Comparison of ENCODE assay signal across 12 mouse cellular contexts in genomic region chr12:24845344-24845743, GRCm38 (mm10). TPM values are rescaled to one million over a fixed set of nuclear protein-coding genes. Genes with fewer than 3 reads are reported as not detected.
DNase-seq lines count a peak whose midpoint lies in the region; ATAC-seq and TF ChIP-seq lines count a peak whose summit lies in the region.
"Had no signal": no experiment of that assay in that cellular context is flagged by ENCODE, and none has a peak within 500 bp of the region (broad histone marks: within the 10 kb centered on the region; RNA-seq: fewer than 3 reads in every experiment).

No protein-coding gene starts in this region.

- no peak overlapping the region for H3K4me3 ChIP-seq in liver, adult 2 months (ENCODE audit: insufficient read depth, low read depth, low read length)
- H3K4me3 ChIP-seq in CH12.LX (replicated peaks in 1 of 3; ENCODE audit: low read depth in 2 of 3, low read length in 2 of 3, poor library complexity in 1 of 3) = no peak overlapping the region
- no peak overlapping the region for H3K4me3 ChIP-seq in bone marrow, adult 2 months (replicated peaks; ENCODE audit: control insufficient read depth, low read depth, low read length)
- H3K4me3 ChIP-seq in liver, embryonic 14.5 days (ENCODE audit: insufficient read depth in 1 of 2, low read depth in 2 of 2, low read length in 2 of 2) = no peak overlapping the region
- H3K4me3 ChIP-seq: erythroblast, embryonic 14.5 days had no signal

- H3K9me3 ChIP-seq in CH12.LX (replicated peaks; ENCODE audit: low read length) = no peaks in the 10 kb centered on the region
- H3K9me3 ChIP-seq in liver, embryonic 14.5 days (ENCODE audit: control insufficient read depth, low read length) = no peaks in the 10 kb centered on the region

- H3K9ac ChIP-seq in liver, adult 2 months (ENCODE audit: low read depth, low read length) = no peak overlapping the region
- H3K9ac ChIP-seq in CH12.LX (ENCODE audit: insufficient read depth, low read depth) = no peak overlapping the region
- H3K9ac ChIP-seq in liver, embryonic 14.5 days (replicated peaks) = no peak overlapping the region

- H3K4me1 ChIP-seq in liver, adult 2 months (ENCODE audit: control insufficient read depth, insufficient read depth, low read length) = no peaks in the 10 kb centered on the region
- peaks cover 7 to 15% of the 10 kb centered on the region in 2 experiments for H3K4me1 ChIP-seq in CH12.LX (ENCODE audit: control insufficient read depth in 1 of 2, insufficient read depth in 2 of 2)
- no peaks in the 10 kb centered on the region for H3K4me1 ChIP-seq in bone marrow, adult 2 months (ENCODE audit: control insufficient read depth, insufficient read depth, low read length)
- H3K4me1 ChIP-seq in liver, embryonic 14.5 days (replicated peaks; ENCODE audit: control insufficient read depth in 2 of 2, insufficient read depth in 2 of 2, low read length in 1 of 2) = peaks cover 0 to 9% of the 10 kb centered on the region in 2 experiments; a peak in 2 of 4 replicates

- WGBS in liver, adult 2 months = 36% methylated on average over 4 of the region's 4 CpGs
- WGBS in bone marrow, adult 2 months = 72% methylated on average over 4 of the region's 4 CpGs
- 58% methylated on average over 4 of the region's 4 CpGs for WGBS in liver, embryonic 14.5 days (ENCODE audit: insufficient replicate concordance)

- H3K27me3 ChIP-seq in liver, adult 2 months (ENCODE audit: control insufficient read depth, insufficient read depth, low read length) = 0 out of 2 replicates have a peak, but pooled peaks cover 3% of the 10 kb centered on the region
- no peaks in the 10 kb centered on the region for H3K27me3 ChIP-seq in CH12.LX (replicated peaks)
- H3K27me3 ChIP-seq in liver, embryonic 14.5 days (ENCODE audit: control insufficient read depth, insufficient read depth, low read length) = no peaks in the 10 kb centered on the region

- no peak; the same call in 1 of the 2 replicates for TF ChIP-seq RAD21 in CH12.LX (IDR thresholded peaks at IDR 0.05; ENCODE audit: low read depth, low read length)

- dilution Hi-C loops in CH12.LX (cut with MboI; ENCODE audit: extremely low pct_ligation_motif_present, extremely low pct_unique_long_range_greater_than_20kb, low sequenced_read_pairs) = no loop called here

- peak; percentile 29 for TF ChIP-seq CTCF in liver, adult 2 months (IDR thresholded peaks at IDR 0.05; ENCODE audit: low read depth, low read length)
- peak in 1 of 2 experiments; percentile 33; a peak in 2 of 4 replicates for TF ChIP-seq CTCF in CH12.LX (conservative IDR thresholded peaks at IDR 0.05 in 1 of 2, IDR thresholded peaks at IDR 0.05 in 1 of 2; ENCODE audit: low read depth in 2 of 2, low read length in 2 of 2)
- peak; percentile 22; the same call in 1 of the 2 replicates for TF ChIP-seq CTCF in bone marrow, adult 2 months (IDR thresholded peaks at IDR 0.05; ENCODE audit: control insufficient read depth, insufficient read depth, low read length)
- peak; percentile 65 for TF ChIP-seq CTCF in liver, embryonic 14.5 days (IDR thresholded peaks at IDR 0.05; ENCODE audit: low read depth)

- H3K36me3 ChIP-seq in liver, adult 2 months (ENCODE audit: control insufficient read depth, insufficient read depth, low read length) = no peaks in the 10 kb centered on the region
- H3K36me3 ChIP-seq in CH12.LX (replicated peaks in 1 of 2; ENCODE audit: control insufficient read depth in 1 of 2, insufficient read depth in 1 of 2, low read length in 1 of 2) = no peaks in the 10 kb centered on the region
- no peaks in the 10 kb centered on the region for H3K36me3 ChIP-seq in liver, embryonic 14.5 days (replicated peaks; ENCODE audit: control insufficient read depth, insufficient read depth, low read depth)

- in situ Hi-C loops in CH12.LX (cut with MboI; ENCODE audit: low pct_ligation_motif_present, low pct_unique_long_range_greater_than_20kb, low sequenced_read_pairs) = no loop called here

- TF ChIP-seq POLR2A in liver, adult 2 months (IDR thresholded peaks at IDR 0.05; ENCODE audit: extremely low read depth, insufficient read depth, low read length) = no peak
- TF ChIP-seq POLR2A in CH12.LX (IDR thresholded peaks at IDR 0.05; ENCODE audit: low read depth, low read length) = no peak
- TF ChIP-seq POLR2A in bone marrow, adult 2 months (IDR thresholded peaks at IDR 0.05; ENCODE audit: borderline replicate concordance, control insufficient read depth, low read depth, low read length) = no peak

- no peak for TF ChIP-seq EP300 in CH12.LX (IDR thresholded peaks at IDR 0.05; ENCODE audit: low read length)
- TF ChIP-seq EP300 in liver, embryonic 14.5 days (IDR thresholded peaks at IDR 0.05; ENCODE audit: low read depth) = no peak

- H3K4me2 ChIP-seq in CH12.LX (ENCODE audit: insufficient read depth, low read depth, poor library complexity, severe bottlenecking) = no peak overlapping the region
- H3K4me2 ChIP-seq in liver, embryonic 14.5 days (ENCODE audit: low read depth) = no peak overlapping the region

- no peak for DNase-seq in liver, adult 2 months (ENCODE audit: extremely low read depth, low read depth, low spot score)
- no peak for DNase-seq in liver
- DNase-seq in CH12.LX (ENCODE audit: extremely low read depth) = no peak
- DNase-seq in liver, embryonic 14.5 days (ENCODE audit: low read depth in 3 of 3, low spot score in 3 of 3) = no peak
- no peak for DNase-seq in frontal cortex, postnatal 14 days (ENCODE audit: low spot score in 2 of 2)
- DNase-seq in urinary bladder, adult 2 months (ENCODE audit: low spot score) = no peak
- DNase-seq: gastrocnemius, postnatal 25 days; kidney, adult 8-10 months; lung, postnatal 36 days; right cerebral cortex, postnatal 4 days had no signal

- no peaks in the 10 kb centered on the region for H3K79me2 ChIP-seq in liver, adult 2 months (ENCODE audit: control insufficient read depth, insufficient read depth, low read length)
- H3K79me2 ChIP-seq in CH12.LX (replicated peaks; ENCODE audit: control insufficient read depth, extremely low read depth, insufficient read depth, poor library complexity, severe bottlenecking) = no peaks in the 10 kb centered on the region

- ATAC-seq in liver, embryonic 14.5 days (ENCODE audit: insufficient read depth) = no peak

- no peak overlapping the region for H3K27ac ChIP-seq in liver, adult 2 months (replicated peaks; ENCODE audit: insufficient read depth, low read depth, low read length)
- H3K27ac ChIP-seq in CH12.LX (ENCODE audit: insufficient read depth, low read depth) = no peak overlapping the region
- H3K27ac ChIP-seq in bone marrow, adult 2 months (ENCODE audit: control insufficient read depth, insufficient read depth, low read depth, low read length, poor library complexity) = no peak overlapping the region
- no peak overlapping the region for H3K27ac ChIP-seq in liver, embryonic 14.5 days

TF ChIP-seq in CH12.LX, 34 proteins besides CTCF, POLR2A, EP300 and RAD21:
- TF ChIP-seq IRF4 (IDR thresholded peaks at IDR 0.05; ENCODE audit: low read depth, low read length) = no peak
- no peak for TF ChIP-seq JUN (IDR thresholded peaks at IDR 0.05; ENCODE audit: insufficient read depth, low read depth, low read length)
- peak; percentile 22 for TF ChIP-seq SMC3 (IDR thresholded peaks at IDR 0.05; ENCODE audit: low read depth, low read length)
TF ChIP-seq in CH12.LX: peak in this region for 1.

RNA-seq across cellular contexts. Expression of gene Mboat2, which starts 14.7 kb away (rescaled TPM):
- total RNA-seq in liver, adult 2 months (2014; rRNA removed) = 0.18 and 0.40 TPM in 2 replicates
- not detected in 2 replicates for polyA plus RNA-seq in liver, adult 2 months (2012; rRNA removed)
- total RNA-seq in CH12.LX (2012; rRNA removed) (0.25 and 0.76 TPM in 2 replicates), CH12.LX (2014; rRNA removed) (2.3 and 4.0 TPM in 2 replicates)
- 0.39 and 0.55 TPM in 2 replicates for polyA plus RNA-seq in CH12.LX (2012; ENCODE audit: insufficient read length, low read depth)
- 11.4 and 16.8 TPM in 2 replicates for polyA plus RNA-seq in bone marrow, adult 2 months (2011; ENCODE audit: insufficient read depth, insufficient read length, low replicate concordance, missing spikeins)
- polyA plus RNA-seq in liver, embryonic 14.5 days (2012; rRNA removed) = 0.95 and 1.3 TPM in 2 replicates
- polyA plus RNA-seq in liver, embryonic 14.5 days (2014; fragmentation: Nextera tagmentation; extraction: Ambion mirVana) = 3.6 and 4.0 TPM in 2 replicates
- polyA plus RNA-seq in urinary bladder, adult 2 months (2012; rRNA removed) = 16.9 and 19.0 TPM in 2 replicates
